Mouse (Mus musculus) megakaryocyte, embryonic 14.5 days (primary cell): ENCODE measurements around the gene Prkca. TPM values are rescaled to one million over a fixed set of nuclear protein-coding genes. Genes with fewer than 3 reads are reported as not detected.

Experiments used
- H3K27me3 ChIP-seq: replicated peaks from 2 replicates; pipeline ENCODE3; 2012; ENCODE audit warnings: inconsistent platforms
- H3K36me3 ChIP-seq: replicated peaks from 2 replicates; pipeline ENCODE3; 2012; ENCODE audit warnings: low read length, inconsistent platforms, mixed read lengths
- H3K4me1 ChIP-seq: 2 replicates; pipeline ENCODE4 v1.6.1; 2012; ENCODE audit warnings: inconsistent platforms
- H3K4me3 ChIP-seq: replicated peaks from 2 replicates; pipeline ENCODE3; 2012; ENCODE audit warnings: moderate library complexity, mild to moderate bottlenecking, inconsistent platforms
- H3K9me3 ChIP-seq: 2 replicates; pipeline ENCODE4 v1.6.1; 2012; ENCODE audit warnings: inconsistent platforms
- FLI1 ChIP-seq: IDR thresholded peaks from 2 replicates; pipeline ENCODE4 v1.6.1; 2012; ENCODE audit warnings: low read length, inconsistent platforms, mixed read lengths
- GATA1 ChIP-seq: IDR thresholded peaks from 3 replicates; pipeline ENCODE4 v1.6.1; 2012; ENCODE audit warnings: mixed read lengths, low read length, inconsistent platforms, borderline replicate concordance
- polyA plus RNA-seq: library from polyadenylated mRNA; stranded (reverse); fragments of >175 nt; gene quantifications from 2 replicates; pipeline ENCODE4 v1.2.3, GENCODE M21; 2012; ENCODE audit warnings: low replicate concordance; ENCODE audit not compliant: insufficient read depth

Prkca gene
- polyA plus RNA-seq, 1 experiment = 36.2 TPM

- peaks cover 84% of the 10 kb centered on the region for H3K36me3 ChIP-seq
- peaks cover 84% of the 10 kb centered on the region for H3K4me1 ChIP-seq
- no peaks in the 10 kb centered on the region for H3K27me3 ChIP-seq
- TF ChIP-seq FLI1 (no peak), GATA1 (no peak)
- no peaks in the 10 kb centered on the region for H3K9me3 ChIP-seq
- no peak overlapping the region for H3K4me3 ChIP-seq
Measured at GRCm38 (mm10) chr11:108029321-108029720, 314.4 kb downstream of the Prkca start.

- Histone ChIP-seq H3K4me3 (no peak overlapping the region), H3K27me3 (no peaks in the 10 kb centered on the region), H3K9me3 (no peaks in the 10 kb centered on the region), H3K36me3 (peaks cover 81% of the 10 kb centered on the region), H3K4me1 (peaks cover 79% of the 10 kb centered on the region)
- no peak for TF ChIP-seq FLI1
- no peak for TF ChIP-seq GATA1
Measured at GRCm38 (mm10) chr11:108028398-108028797, 315.3 kb downstream of the Prkca start.

GRCm38 (mm10) chr11:108025726-108026425 lies 317.9 kb downstream of the Prkca start:
- no peaks in the 10 kb centered on the region for H3K9me3 ChIP-seq
- peaks cover 78% of the 10 kb centered on the region for H3K4me1 ChIP-seq
- H3K4me3 ChIP-seq = no peak overlapping the region
- H3K27me3 ChIP-seq = no peaks in the 10 kb centered on the region
- TF ChIP-seq FLI1 (no peak), GATA1 (no peak)
- H3K36me3 ChIP-seq = peaks cover 80% of the 10 kb centered on the region

GRCm38 (mm10) chr11:108023188-108023587 lies 320.5 kb downstream of the Prkca start:
- H3K9me3 ChIP-seq = no peaks in the 10 kb centered on the region
- no peak overlapping the region for H3K4me3 ChIP-seq
- peaks cover 82% of the 10 kb centered on the region for H3K36me3 ChIP-seq
- TF ChIP-seq GATA1 (no peak), FLI1 (no peak)
- H3K27me3 ChIP-seq = no peaks in the 10 kb centered on the region
- peaks cover 75% of the 10 kb centered on the region for H3K4me1 ChIP-seq

GRCm38 (mm10) chr11:108020889-108021288 lies 322.8 kb downstream of the Prkca start:
- Histone ChIP-seq H3K9me3 (no peaks in the 10 kb centered on the region), H3K4me1 (peaks cover 82% of the 10 kb centered on the region), H3K27me3 (no peaks in the 10 kb centered on the region), H3K36me3 (peaks cover 96% of the 10 kb centered on the region), H3K4me3 (peak overlapping the region; percentile 60)
- TF ChIP-seq FLI1 (no peak), GATA1 (no peak)

GRCm38 (mm10) chr11:108015284-108015683 lies 328.4 kb downstream of the Prkca start:
- Histone ChIP-seq H3K4me1 (peaks cover 84% of the 10 kb centered on the region), H3K27me3 (no peaks in the 10 kb centered on the region), H3K36me3 (peaks cover 100% of the 10 kb centered on the region), H3K4me3 (no peak overlapping the region), H3K9me3 (no peaks in the 10 kb centered on the region)
- TF ChIP-seq FLI1 (no peak), GATA1 (no peak)

GRCm38 (mm10) chr11:108013390-108013789 lies 330.3 kb downstream of the Prkca start:
- TF ChIP-seq FLI1 (no peak), GATA1 (no peak)
- H3K36me3 ChIP-seq = peaks cover 100% of the 10 kb centered on the region

GRCm38 (mm10) chr11:108010465-108010864 lies 333.3 kb downstream of the Prkca start:
- Histone ChIP-seq H3K4me3 (no peak overlapping the region), H3K27me3 (no peaks in the 10 kb centered on the region), H3K36me3 (peaks cover 98% of the 10 kb centered on the region), H3K9me3 (no peaks in the 10 kb centered on the region), H3K4me1 (peaks cover 63% of the 10 kb centered on the region)
- no peak for TF ChIP-seq FLI1
- TF ChIP-seq GATA1 = no peak

More at GRCm38 (mm10) chr11:108013390-108013789, 330.3 kb downstream of the Prkca start:
- Histone ChIP-seq H3K4me1 (peaks cover 82% of the 10 kb centered on the region), H3K27me3 (no peaks in the 10 kb centered on the region), H3K9me3 (no peaks in the 10 kb centered on the region), H3K4me3 (peak overlapping the region; percentile 78)

GRCm38 (mm10) chr11:107998891-107999290 lies 344.8 kb downstream of the Prkca start:
- H3K9me3 ChIP-seq = no peaks in the 10 kb centered on the region
- H3K27me3 ChIP-seq = no peaks in the 10 kb centered on the region
- peaks cover 59% of the 10 kb centered on the region for H3K4me1 ChIP-seq
- H3K36me3 ChIP-seq = peaks cover 95% of the 10 kb centered on the region
- no peak for TF ChIP-seq GATA1
- no peak overlapping the region for H3K4me3 ChIP-seq

- Histone ChIP-seq H3K4me3 (no peak overlapping the region), H3K9me3 (no peaks in the 10 kb centered on the region), H3K36me3 (peaks cover 93% of the 10 kb centered on the region), H3K27me3 (no peaks in the 10 kb centered on the region), H3K4me1 (peaks cover 69% of the 10 kb centered on the region)
- TF ChIP-seq GATA1 (no peak), FLI1 (no peak)
Measured at GRCm38 (mm10) chr11:107996896-107997670, 346.6 kb downstream of the Prkca start.
